Mouse (Mus musculus) heart, postnatal 4 days (tissue): ENCODE results near the gene Tssk3. TPM values are rescaled to one million over a fixed set of nuclear protein-coding genes. Genes with fewer than 3 reads are reported as not detected.
A peak's percentile ranks its signal among the peaks of the same experiment; 100 is the strongest.

Experiments used
- DNase-seq: peaks from one replicate; pipeline ENCODE4 v3.0.0; 2021
- total RNA-seq, 2 experiments: library from RNA; stranded (reverse); gene quantifications; 2 replicates each; pipeline ENCODE4 v1.2.3; 2021

Tssk3 gene
- total RNA-seq, 2 experiments from 2014 or later = not detected

- no peak for DNase-seq
Observed at GRCm38 (mm10) chr4:129448713-129449112, 42.1 kb downstream of the Tssk3 start.

GRCm38 (mm10) chr4:129447778-129448563 is 42.9 kb downstream of the Tssk3 start:
- DNase-seq = no peak

- DNase-seq = no peak
Observed at GRCm38 (mm10) chr4:129447360-129447759, 43.5 kb downstream of the Tssk3 start.

- no peak for DNase-seq
Observed at GRCm38 (mm10) chr4:129441145-129441544, 49.7 kb downstream of the Tssk3 start.

GRCm38 (mm10) chr4:129440340-129441063 is 50.3 kb downstream of the Tssk3 start, which contains the start of gene Zbtb8b:
TSS of gene Zbtb8b (minus strand) at chr4:129440853.
- DNase-seq = peak; percentile 28

Other genes with a start within 250 kb of the Tssk3 start
- 1 to 10 TPM; 6.5 to 8.6 TPM for gene C77080, start 229.6 kb downstream of the Tssk3 start, total RNA-seq
- gene Sync, start 203.4 kb downstream of the Tssk3 start, total RNA-seq = 1 to 10 TPM; 8.7 to 9.5 TPM
- 100 to 1,000 TPM; 195 to 199 TPM for gene Rbbp4, start 155.7 kb downstream of the Tssk3 start, total RNA-seq
- 10 to 100 TPM; 20.6 to 22.2 TPM for gene Zbtb8os, start 155.3 kb downstream of the Tssk3 start, total RNA-seq
- 1 to 10 TPM; 8.7 to 9.0 TPM for gene Zbtb8a, start 112.9 kb downstream of the Tssk3 start, total RNA-seq
- 1 to 10 TPM in 1 of 2 experiments, under 1 TPM in 1; 0.92 to 1.2 TPM for gene Zbtb8b, start 50.2 kb downstream of the Tssk3 start, total RNA-seq
- gene Bsdc1, start 29.4 kb downstream of the Tssk3 start, total RNA-seq = 10 to 100 TPM; 34.0 to 36.6 TPM
- gene Fam229a, start 168 bp upstream of the Tssk3 start, total RNA-seq = not detected
- gene Marcksl1, start 22.6 kb upstream of the Tssk3 start, total RNA-seq = 10 to 100 TPM; 96.6 to 97.7 TPM
- 10 to 100 TPM; 45.0 to 46.4 TPM for gene Hdac1, start 51.7 kb upstream of the Tssk3 start, total RNA-seq
- gene Lck, start 82.6 kb upstream of the Tssk3 start, total RNA-seq = under 1 TPM; 0.86 to 0.91 TPM
- gene Fam167b, start 87.5 kb upstream of the Tssk3 start, total RNA-seq = 1 to 10 TPM; 1.5 TPM
- gene Eif3i, start 109.6 kb upstream of the Tssk3 start, total RNA-seq = 100 to 1,000 TPM; 146 to 160 TPM
- 10 to 100 TPM; 64.8 to 72.1 TPM for gene Tmem234, start 109.6 kb upstream of the Tssk3 start, total RNA-seq
- under 1 TPM; 0.27 to 0.76 TPM for gene Dcdc2b, start 123.2 kb upstream of the Tssk3 start, total RNA-seq
- gene Iqcc, start 128.1 kb upstream of the Tssk3 start, total RNA-seq = 10 to 100 TPM in 1 of 2 experiments, 1 to 10 TPM in 1; 9.3 to 14.3 TPM
- 10 to 100 TPM; 30.9 to 33.3 TPM for gene Ccdc28b, start 132.9 kb upstream of the Tssk3 start, total RNA-seq
- gene Txlna, start 150.0 kb upstream of the Tssk3 start, total RNA-seq = 10 to 100 TPM; 40.0 to 41.9 TPM
- 10 to 100 TPM; 70.2 to 71.9 TPM for gene Kpna6, start 181.7 kb upstream of the Tssk3 start, total RNA-seq
- gene Tmem39b, start 205.8 kb upstream of the Tssk3 start, total RNA-seq = 1 to 10 TPM; 6.6 to 6.7 TPM